Mouse (Mus musculus): ENCODE data around the gene Tlr11. TPM values are rescaled to one million over a fixed set of nuclear protein-coding genes. Genes with fewer than 3 reads are reported as not detected.

Tlr11 gene
- 1.1 and 1.4 TPM in 2 replicates for polyA plus RNA-seq (2012; rRNA removed)

- DNase-seq (ENCODE audit: low spot score) = no peak
Measured at GRCm38 (mm10) chr14:50357593-50357992, at the start of gene Tlr11. Gene Tlr11 (plus strand): TSS chr14:50357914.

- no peak for DNase-seq (ENCODE audit: low spot score)
Measured at GRCm38 (mm10) chr14:50326661-50327060, 31.1 kb upstream of the Tlr11 start, which contains the start of gene Olfr734. Gene Olfr734 (minus strand): TSS chr14:50326761.

GRCm38 (mm10) chr14:50348796-50349195 is 8.9 kb upstream of the Tlr11 start, which contains the start of gene Olfr735:
Gene Olfr735 (minus strand): TSS chr14:50348872.
- no peak for DNase-seq (ENCODE audit: low spot score)

- DNase-seq (ENCODE audit: low spot score) = no peak
Measured at GRCm38 (mm10) chr14:50352438-50352837, 5.3 kb upstream of the Tlr11 start.

- no peak for DNase-seq (ENCODE audit: low spot score)
Measured at GRCm38 (mm10) chr14:50356725-50357124, 989 bp upstream of the Tlr11 start.

- no peak for DNase-seq (ENCODE audit: low spot score)
Measured at GRCm38 (mm10) chr14:50360480-50360879, 2.8 kb downstream of the Tlr11 start.

GRCm38 (mm10) chr14:50363561-50363960 is 5.8 kb downstream of the Tlr11 start:
- DNase-seq (ENCODE audit: low spot score) = no peak

GRCm38 (mm10) chr14:50380863-50381262 is 23.1 kb downstream of the Tlr11 start, which contains the start of gene Olfr736:
Gene Olfr736 (plus strand): TSS chr14:50381163.
- no peak for DNase-seq (ENCODE audit: low spot score)

GRCm38 (mm10) chr14:50407268-50407667 is 49.6 kb downstream of the Tlr11 start, which contains the start of gene Olfr738:
Gene Olfr738 (plus strand): TSS chr14:50407568.
- no peak for DNase-seq (ENCODE audit: low spot score)

Other genes with a start within 250 kb of the Tlr11 start
- not detected in 2 replicates for gene Olfr727, start 234.7 kb upstream of the Tlr11 start, polyA plus RNA-seq (2012; rRNA removed)
- not detected in 2 replicates for gene Olfr728, start 215.2 kb upstream of the Tlr11 start, polyA plus RNA-seq (2012; rRNA removed)
- gene Olfr729, start 205.0 kb upstream of the Tlr11 start, polyA plus RNA-seq (2012; rRNA removed) = not detected in 2 replicates
- not detected in 2 replicates for gene Olfr730, start 169.7 kb upstream of the Tlr11 start, polyA plus RNA-seq (2012; rRNA removed)
- not detected in 2 replicates for gene Olfr731, start 116.0 kb upstream of the Tlr11 start, polyA plus RNA-seq (2012; rRNA removed)
- gene Olfr732, start 73.7 kb upstream of the Tlr11 start, polyA plus RNA-seq (2012; rRNA removed) = not detected in 2 replicates
- gene Olfr733, start 56.4 kb upstream of the Tlr11 start, polyA plus RNA-seq (2012; rRNA removed) = not detected in 2 replicates
- gene Olfr734, start 31.2 kb upstream of the Tlr11 start, polyA plus RNA-seq (2012; rRNA removed) = not detected in 2 replicates
- 0.07 TPM in 1 of 2 replicates, not detected in the other for gene Olfr735, start 9.0 kb upstream of the Tlr11 start, polyA plus RNA-seq (2012; rRNA removed)
- not detected in 2 replicates for gene Olfr736, start 23.2 kb downstream of the Tlr11 start, polyA plus RNA-seq (2012; rRNA removed)
- not detected in 2 replicates for gene Olfr738, start 49.7 kb downstream of the Tlr11 start, polyA plus RNA-seq (2012; rRNA removed)
- gene Olfr739, start 60.7 kb downstream of the Tlr11 start, polyA plus RNA-seq (2012; rRNA removed) = not detected in 2 replicates
- not detected in 2 replicates for gene Olfr740, start 87.6 kb downstream of the Tlr11 start, polyA plus RNA-seq (2012; rRNA removed)
- gene Olfr741, start 114.8 kb downstream of the Tlr11 start, polyA plus RNA-seq (2012; rRNA removed) = not detected in 2 replicates
- gene Olfr742, start 145.7 kb downstream of the Tlr11 start, polyA plus RNA-seq (2012; rRNA removed) = not detected in 2 replicates
- gene Olfr743, start 163.9 kb downstream of the Tlr11 start, polyA plus RNA-seq (2012; rRNA removed) = not detected in 2 replicates